Mouse (Mus musculus) limb, embryonic 13.5 days (tissue): Measurements from ENCODE around the gene Fpgs. TPM values are rescaled to one million over a fixed set of nuclear protein-coding genes. Genes with fewer than 3 reads are reported as not detected.

ENCODE experiments used
- ATAC-seq: fragments of 200-750 bp; cut with Nextera tagmentation; 2 replicates; pipeline ENCODE4 v1.8.0; 2017; ENCODE audit warnings: low read depth, moderate number of reproducible peaks, moderate TSS enrichment; ENCODE audit not compliant: low FRiP score
- H3K27ac ChIP-seq: fragments of 300-500 bp; sonication (generic); 2 replicates; pipeline ENCODE4 v1.5.1; 2015; ENCODE audit warnings: inconsistent platforms, mild to moderate bottlenecking, moderate library complexity
- H3K27me3 ChIP-seq: fragments of 300-500 bp; sonication (generic); 2 replicates; pipeline ENCODE4 v1.6.1; 2015; ENCODE audit warnings: mild to moderate bottlenecking, inconsistent platforms
- H3K36me3 ChIP-seq: fragments of 300-500 bp; sonication (generic); 2 replicates; pipeline ENCODE4 v1.6.1; 2015; ENCODE audit warnings: inconsistent platforms, mild to moderate bottlenecking, moderate library complexity
- H3K4me1 ChIP-seq: fragments of 300-500 bp; sonication (generic); 2 replicates; pipeline ENCODE4 v1.6.1; 2015; ENCODE audit warnings: inconsistent platforms
- H3K4me2 ChIP-seq: fragments of 300-500 bp; sonication (generic); replicated peaks from 2 replicates; pipeline ENCODE4 v1.6.1; 2015; ENCODE audit warnings: inconsistent platforms, mild to moderate bottlenecking, moderate library complexity
- H3K4me3 ChIP-seq: fragments of 300-500 bp; sonication (generic); 2 replicates; pipeline ENCODE4 v1.5.1; 2015; ENCODE audit warnings: moderate library complexity, mild to moderate bottlenecking, inconsistent platforms
- H3K9ac ChIP-seq: fragments of 300-500 bp; sonication (generic); 2 replicates; pipeline ENCODE4 v1.6.1; 2015; ENCODE audit warnings: mild to moderate bottlenecking, inconsistent platforms
- H3K9me3 ChIP-seq: fragments of 300-500 bp; sonication (generic); 2 replicates; pipeline ENCODE4 v1.6.1; 2016; ENCODE audit warnings: inconsistent platforms
- WGBS: fragments of 180-500 bp; shearing (Covaris S2); methylation state at CpG from one replicate; pipeline ENCODE4 v1.1.7; 2015; 5-methylcytosine and 5-hydroxymethylcytosine counted together
- microRNA counts: library from miRNA; unstranded; fragments of <30 nt; microRNA quantifications from one replicate; lab custom pipeline; 2016
- microRNA-seq: library from miRNA; unstranded; fragments of <30 nt; microRNA quantifications from one replicate; pipeline ENCODE4, GENCODE M21; 2016
- polyA plus RNA-seq: library from polyadenylated mRNA; unstranded; fragments of >200 nt; fragmentation: Nextera tagmentation; extraction: Ambion mirVana; gene quantifications from 2 replicates; pipeline ENCODE4 v1.2.1, GENCODE M21; 2015

Fpgs gene
- polyA plus RNA-seq, 1 experiment from 2014 or later = 35.4 TPM

GRCm38 (mm10) chr2:32639632-32640031 lies 64.3 kb downstream of the Fpgs start:
- H3K4me2 ChIP-seq = no peak overlapping the region
- H3K27ac ChIP-seq = no peak overlapping the region
- no peak overlapping the region for H3K9ac ChIP-seq
- WGBS = 96% methylated on average over 1 of the region's 1 CpGs
- H3K27me3 ChIP-seq = no peaks in the 10 kb centered on the region
- peaks cover 20% of the 10 kb centered on the region for H3K4me1 ChIP-seq
- no peaks in the 10 kb centered on the region for H3K9me3 ChIP-seq
- no peak for ATAC-seq
- H3K36me3 ChIP-seq = no peaks in the 10 kb centered on the region
- no peak overlapping the region for H3K4me3 ChIP-seq

- Histone ChIP-seq H3K27me3 (no peaks in the 10 kb centered on the region), H3K4me3 (no peak overlapping the region), H3K9me3 (no peaks in the 10 kb centered on the region), H3K36me3 (no peaks in the 10 kb centered on the region), H3K4me1 (peaks cover 16% of the 10 kb centered on the region), H3K9ac (peak overlapping the region; percentile 48), H3K27ac (peak overlapping the region; percentile 74), H3K4me2 (peak overlapping the region; percentile 21; the same call in 1 of the 2 replicates)
- no peak for ATAC-seq
- WGBS = 21% methylated on average over 11 of the region's 11 CpGs
Observed at GRCm38 (mm10) chr2:32637778-32638281, 66.1 kb downstream of the Fpgs start.

GRCm38 (mm10) chr2:32636617-32637016 lies 67.3 kb downstream of the Fpgs start:
- Histone ChIP-seq H3K4me1 (peaks cover 10% of the 10 kb centered on the region), H3K9me3 (no peaks in the 10 kb centered on the region), H3K4me3 (no peak overlapping the region), H3K36me3 (no peaks in the 10 kb centered on the region), H3K27me3 (no peaks in the 10 kb centered on the region), H3K4me2 (no peak overlapping the region), H3K27ac (peak overlapping the region; percentile 61; the same call in 1 of the 2 replicates), H3K9ac (no peak overlapping the region)
- ATAC-seq = no peak
- WGBS = 74% methylated on average over 7 of the region's 7 CpGs

GRCm38 (mm10) chr2:32634277-32635105 lies 69.5 kb downstream of the Fpgs start:
- 87% methylated on average over 10 of the region's 10 CpGs for WGBS
- peaks cover 13% of the 10 kb centered on the region for H3K4me1 ChIP-seq
- no peaks in the 10 kb centered on the region for H3K9me3 ChIP-seq
- no peak for ATAC-seq
- H3K27ac ChIP-seq = no peak overlapping the region
- H3K4me2 ChIP-seq = no peak overlapping the region
- H3K4me3 ChIP-seq = no peak overlapping the region
- H3K27me3 ChIP-seq = no peaks in the 10 kb centered on the region
- no peaks in the 10 kb centered on the region for H3K36me3 ChIP-seq
- H3K9ac ChIP-seq = no peak overlapping the region

- no peaks in the 10 kb centered on the region for H3K36me3 ChIP-seq
- ATAC-seq = no peak
- H3K4me1 ChIP-seq = peaks cover 21% of the 10 kb centered on the region
- no peaks in the 10 kb centered on the region for H3K9me3 ChIP-seq
- no peaks in the 10 kb centered on the region for H3K27me3 ChIP-seq
- peak overlapping the region; percentile 45; the same call in 1 of the 2 replicates for H3K27ac ChIP-seq
- H3K9ac ChIP-seq = no peak overlapping the region
- H3K4me3 ChIP-seq = no peak overlapping the region
- 68% methylated on average over 5 of the region's 5 CpGs for WGBS
- no peak overlapping the region for H3K4me2 ChIP-seq
Observed at GRCm38 (mm10) chr2:32633660-32634059, 70.3 kb downstream of the Fpgs start.

MicroRNAs within 50 kb of the gene (microRNA counts, 519-probe panel; counts per million panel counts)
- microRNA mmu-miR-1954 (lab: Ali Mortazavi, UCI) (not detected), microRNA mmu-miR-2861 (lab: Ali Mortazavi, UCI) (not detected)

Small RNAs within 50 kb of the gene (microRNA-seq; reads per million reads assigned to microRNA genes)
- gene Gm47291 (not detected), gene Mir1954 (not detected), gene Mir2861 (not detected), gene Mir3960 (not detected), gene Mir8093 (not detected)

Other genes starting within 250 kb of the Fpgs start
- gene Fam102a, start 168.8 kb downstream of the Fpgs start, polyA plus RNA-seq = 10.4 and 10.9 TPM in 2 replicates
- gene Dpm2, start 133.3 kb downstream of the Fpgs start, polyA plus RNA-seq = 111 and 118 TPM in 2 replicates
- 1.8 and 2.5 TPM in 2 replicates for gene Pip5kl1, start 129.3 kb downstream of the Fpgs start, polyA plus RNA-seq
- gene 9430097D07Rik, start 128.5 kb downstream of the Fpgs start, polyA plus RNA-seq = 0.19 and 0.23 TPM in 2 replicates
- gene St6galnac4, start 117.0 kb downstream of the Fpgs start, polyA plus RNA-seq = 37.2 and 39.5 TPM in 2 replicates
- gene St6galnac6, start 104.4 kb downstream of the Fpgs start, polyA plus RNA-seq = 29.5 and 29.7 TPM in 2 replicates
- 42.0 and 49.8 TPM in 2 replicates for gene Ak1, start 82.4 kb downstream of the Fpgs start, polyA plus RNA-seq
- gene Eng, start 57.5 kb downstream of the Fpgs start, polyA plus RNA-seq = 43.5 and 45.6 TPM in 2 replicates
- 106 and 112 TPM in 2 replicates for gene Cdk9, start 8.9 kb upstream of the Fpgs start, polyA plus RNA-seq
- gene Sh2d3c, start 16.9 kb upstream of the Fpgs start, polyA plus RNA-seq = 21.2 and 22.9 TPM in 2 replicates
- gene 6330409D20Rik, start 36.9 kb upstream of the Fpgs start, polyA plus RNA-seq = 0.51 TPM in 1 of 2 replicates, not detected in the other
- gene Tor2a, start 53.1 kb upstream of the Fpgs start, polyA plus RNA-seq = 72.7 and 74.5 TPM in 2 replicates
- gene Ttc16, start 71.5 kb upstream of the Fpgs start, polyA plus RNA-seq = 0.37 and 0.61 TPM in 2 replicates
- 5.2 and 6.7 TPM in 2 replicates for gene Ptrh1, start 71.6 kb upstream of the Fpgs start, polyA plus RNA-seq
- 1.3 TPM in 2 replicates for gene Cfap157, start 80.3 kb upstream of the Fpgs start, polyA plus RNA-seq
- gene Stxbp1, start 143.1 kb upstream of the Fpgs start, polyA plus RNA-seq = 20.8 and 20.9 TPM in 2 replicates
- 48.5 and 55.8 TPM in 2 replicates for gene Fam129b, start 172.0 kb upstream of the Fpgs start, polyA plus RNA-seq